ENCODE assay signal across 17 mouse cellular contexts in genomic region chr15:25509139-25509538, GRCm38 (mm10).
DNase-seq lines count a peak whose midpoint lies in the region; ATAC-seq lines count a peak whose summit lies in the region.
"Had no signal": no experiment of that assay in that cellular context is flagged by ENCODE, and none has a peak within 500 bp of the region (broad histone marks: within the 10 kb centered on the region; RNA-seq: fewer than 3 reads in every experiment).

No protein-coding gene starts in this region.

- H3K9me3 ChIP-seq in limb, embryonic 13.5 days: no peaks in the 10 kb centered on the region
- H3K9me3 ChIP-seq in limb, embryonic 10.5 days (replicated peaks): no peaks in the 10 kb centered on the region
- no peaks in the 10 kb centered on the region for H3K9me3 ChIP-seq in embryonic facial prominence, embryonic 10.5 days
- no peaks in the 10 kb centered on the region for H3K9me3 ChIP-seq in kidney, embryonic 15.5 days (replicated peaks)
- H3K9me3 ChIP-seq: heart, embryonic 12.5 days; hindbrain, embryonic 10.5 days had no signal

- no peak overlapping the region for H3K4me3 ChIP-seq in limb, embryonic 13.5 days
- no peak overlapping the region for H3K4me3 ChIP-seq in limb, embryonic 10.5 days
- H3K4me3 ChIP-seq in embryonic facial prominence, embryonic 10.5 days: no peak overlapping the region
- H3K4me3 ChIP-seq in kidney, embryonic 15.5 days (replicated peaks): peak overlapping the region; percentile 5; the same call in 1 of the 2 replicates
- H3K4me3 ChIP-seq: heart, embryonic 12.5 days; hindbrain, embryonic 10.5 days had no signal

- H3K9ac ChIP-seq in limb, embryonic 13.5 days: no peak overlapping the region
- no peak overlapping the region for H3K9ac ChIP-seq in kidney, embryonic 15.5 days
- H3K9ac ChIP-seq: heart, embryonic 12.5 days; lung, embryonic 14.5 days had no signal

- no peaks in the 10 kb centered on the region for H3K36me3 ChIP-seq in limb, embryonic 13.5 days
- H3K36me3 ChIP-seq in limb, embryonic 10.5 days: no peaks in the 10 kb centered on the region
- H3K36me3 ChIP-seq in embryonic facial prominence, embryonic 10.5 days (replicated peaks): no peaks in the 10 kb centered on the region
- no peaks in the 10 kb centered on the region for H3K36me3 ChIP-seq in kidney, embryonic 15.5 days
- H3K36me3 ChIP-seq: heart, embryonic 12.5 days; hindbrain, embryonic 10.5 days had no signal

- peaks cover 27% of the 10 kb centered on the region for H3K4me1 ChIP-seq in limb, embryonic 13.5 days
- peaks cover 18% of the 10 kb centered on the region for H3K4me1 ChIP-seq in limb, embryonic 10.5 days
- H3K4me1 ChIP-seq in embryonic facial prominence, embryonic 10.5 days: peaks cover 22% of the 10 kb centered on the region
- H3K4me1 ChIP-seq in kidney, embryonic 15.5 days: peaks cover 36% of the 10 kb centered on the region

- whole genome bisulfite sequencing in limb, embryonic 13.5 days: 33% methylated on average over 7 of the region's 7 CpGs
- 58% methylated on average over 7 of the region's 7 CpGs for WGBS in limb, embryonic 10.5 days
- 60% methylated on average over 7 of the region's 7 CpGs for WGBS in embryonic facial prominence, embryonic 10.5 days
- 3% methylated on average over 7 of the region's 7 CpGs for WGBS in kidney, embryonic 15.5 days

- no peak for ATAC-seq in limb, embryonic 13.5 days (ENCODE audit: low FRiP score, low read depth)
- peak; percentile 86 for ATAC-seq in kidney, embryonic 15.5 days (replicated peaks; ENCODE audit: low FRiP score)
- ATAC-seq: activated CD4-positive, CD25-positive, alpha-beta regulatory T cell, adult 4 months; forebrain, embryonic 16.5 days; intestine, postnatal 0 days had no signal

- H3K4me2 ChIP-seq in limb, embryonic 13.5 days (replicated peaks): no peak overlapping the region
- H3K4me2 ChIP-seq in kidney, embryonic 15.5 days: peak overlapping the region; percentile 49
- H3K4me2 ChIP-seq: heart, embryonic 12.5 days; lung, embryonic 14.5 days had no signal

- 0 out of 2 replicates have a peak overlapping the region, but pooled peaks have one; percentile 28 for H3K27ac ChIP-seq in limb, embryonic 13.5 days
- H3K27ac ChIP-seq in limb, embryonic 10.5 days: no peak overlapping the region
- H3K27ac ChIP-seq in embryonic facial prominence, embryonic 10.5 days (replicated peaks): peak overlapping the region; percentile 59; the same call in 1 of the 2 replicates
- peak overlapping the region; percentile 90 for H3K27ac ChIP-seq in kidney, embryonic 15.5 days

- DNase-seq in limb, embryonic 10.5 days (ENCODE audit: low spot score): no peak
- DNase-seq in embryonic facial prominence, embryonic 10.5 days (ENCODE audit: low spot score): no peak
- peak; percentile 51 for DNase-seq in retina, embryonic 14.5 days (ENCODE audit: low spot score)
- no peak for DNase-seq in urinary bladder, postnatal 4 days (ENCODE audit: low spot score in 2 of 2)
- no peak for DNase-seq in gastrocnemius, postnatal 10 days
- DNase-seq: cerebellum, postnatal 10 days; gastrocnemius, postnatal 14 days; right cerebral cortex, postnatal 14 days; thymus, adult 18-20 months had no signal

- no peaks in the 10 kb centered on the region for H3K27me3 ChIP-seq in limb, embryonic 13.5 days
- no peaks in the 10 kb centered on the region for H3K27me3 ChIP-seq in limb, embryonic 10.5 days (ENCODE audit: low read depth, poor library complexity, severe bottlenecking)
- H3K27me3 ChIP-seq in embryonic facial prominence, embryonic 10.5 days (replicated peaks; ENCODE audit: low read depth, poor library complexity, severe bottlenecking): peaks cover 13% of the 10 kb centered on the region; the same call in 1 of the 2 replicates
- H3K27me3 ChIP-seq in kidney, embryonic 15.5 days: no peaks in the 10 kb centered on the region
